Mouse (Mus musculus): ENCODE measurements around the gene Zmat5. TPM values are rescaled to one million over a fixed set of nuclear protein-coding genes. Genes with fewer than 3 reads are reported as not detected.

Zmat5 gene
- polyA plus RNA-seq, 1 experiment: 31.9 TPM

DNA sequence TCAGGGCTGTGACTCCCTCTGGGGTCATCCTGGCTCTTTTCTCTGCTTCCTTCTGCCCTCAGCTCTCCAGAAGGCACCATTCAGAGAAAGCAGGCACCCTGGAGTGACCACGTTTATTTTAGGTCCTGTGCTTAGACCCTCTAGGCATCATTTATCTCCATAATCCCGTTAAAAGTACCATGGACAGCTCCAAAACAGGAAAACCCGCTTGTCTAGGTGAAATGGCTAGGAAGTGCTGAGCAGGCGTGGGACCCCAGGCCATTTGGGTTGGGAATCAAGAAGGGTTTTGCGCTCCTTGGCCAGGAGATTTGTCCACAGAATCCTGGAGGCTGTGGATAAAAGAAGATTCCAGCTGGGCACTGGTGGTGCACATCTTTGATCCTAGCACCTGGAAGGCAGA lies 59.2 kb downstream of the Zmat5 start:
- no peak for TF ChIP-seq POLR2A (IDR thresholded peaks at IDR 0.05; ENCODE audit: low read depth, low read length)
- no peak for TF ChIP-seq CTCF (IDR thresholded peaks at IDR 0.05; ENCODE audit: extremely low read depth, insufficient read depth, insufficient read length, insufficient replicate concordance)
- Histone ChIP-seq H3K36me3 (ENCODE audit: control insufficient read depth, insufficient read depth, low read length) (peaks cover 3% of the 10 kb centered on the region; the same call in 1 of the 2 replicates), H3K27me3 (ENCODE audit: control insufficient read depth, insufficient read depth, low read length) (no peaks in the 10 kb centered on the region), H3K4me3 (ENCODE audit: extremely low read depth, insufficient read depth, insufficient read length) (no peak overlapping the region), H3K27ac (ENCODE audit: insufficient read depth, low read length) (no peak overlapping the region), H3K4me1 (ENCODE audit: control insufficient read depth, insufficient read depth, insufficient read length) (no peaks in the 10 kb centered on the region)
- DNase-seq (ENCODE audit: low read depth in 1 of 2, low spot score in 2 of 2): no peak
- 49% methylated on average over 5 of the region's 5 CpGs for WGBS

DNA sequence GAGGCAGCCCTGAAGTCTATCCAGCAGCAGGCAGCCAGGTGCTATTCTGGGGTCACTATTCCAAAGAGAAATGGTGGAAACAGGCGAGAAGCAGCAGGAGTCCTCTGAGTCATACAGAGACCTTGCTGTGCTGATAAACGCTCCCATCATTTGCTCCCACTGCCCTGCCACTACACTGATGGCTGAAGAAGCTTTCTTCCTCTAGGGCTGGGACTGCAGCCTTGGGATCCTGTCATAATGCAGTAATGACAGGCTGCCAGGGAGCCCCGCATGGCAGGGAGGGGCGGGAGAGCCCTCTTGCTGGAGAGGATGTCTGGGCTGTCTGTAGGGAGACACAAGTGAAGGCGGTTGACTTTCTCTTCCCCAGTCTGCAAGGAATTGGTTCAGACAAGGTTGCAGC lies 60.0 kb downstream of the Zmat5 start:
- DNase-seq (ENCODE audit: low read depth in 1 of 2, low spot score in 2 of 2): no peak
- peaks cover 3% of the 10 kb centered on the region; the same call in 1 of the 2 replicates for H3K36me3 ChIP-seq (ENCODE audit: control insufficient read depth, insufficient read depth, low read length)
- no peak overlapping the region for H3K27ac ChIP-seq (ENCODE audit: insufficient read depth, low read length)
- TF ChIP-seq CTCF (IDR thresholded peaks at IDR 0.05; ENCODE audit: extremely low read depth, insufficient read depth, insufficient read length, insufficient replicate concordance): no peak
- TF ChIP-seq POLR2A (IDR thresholded peaks at IDR 0.05; ENCODE audit: low read depth, low read length): no peak
- no peaks in the 10 kb centered on the region for H3K4me1 ChIP-seq (ENCODE audit: control insufficient read depth, insufficient read depth, insufficient read length)
- H3K27me3 ChIP-seq (ENCODE audit: control insufficient read depth, insufficient read depth, low read length): no peaks in the 10 kb centered on the region
- 89% methylated on average over 5 of the region's 5 CpGs for WGBS
- no peak overlapping the region for H3K4me3 ChIP-seq (ENCODE audit: extremely low read depth, insufficient read depth, insufficient read length)

DNA sequence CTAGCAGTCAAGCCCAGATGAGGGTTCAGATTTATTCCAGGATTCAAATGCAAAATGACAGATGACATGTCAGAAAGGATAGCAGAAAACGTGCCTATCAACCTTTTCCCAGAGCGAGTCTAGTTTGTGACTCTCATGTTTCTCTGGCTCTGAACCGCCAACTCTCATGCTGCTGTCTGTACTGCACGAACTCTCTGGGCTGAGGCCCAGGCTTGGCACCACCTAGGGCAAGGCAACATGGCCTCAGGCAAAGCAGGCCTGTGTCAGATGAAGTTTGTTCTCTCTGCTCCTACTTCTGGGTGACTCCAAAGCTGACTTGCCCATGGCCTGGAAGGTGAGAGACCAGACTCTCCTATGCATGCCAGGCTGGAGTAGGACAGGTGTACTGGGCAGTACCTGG lies 63.9 kb downstream of the Zmat5 start:
- no peak for TF ChIP-seq POLR2A (IDR thresholded peaks at IDR 0.05; ENCODE audit: low read depth, low read length)
- TF ChIP-seq CTCF (IDR thresholded peaks at IDR 0.05; ENCODE audit: extremely low read depth, insufficient read depth, insufficient read length, insufficient replicate concordance): no peak
- Histone ChIP-seq H3K27me3 (ENCODE audit: control insufficient read depth, insufficient read depth, low read length) (no peaks in the 10 kb centered on the region), H3K4me1 (ENCODE audit: control insufficient read depth, insufficient read depth, insufficient read length) (no peaks in the 10 kb centered on the region), H3K27ac (ENCODE audit: insufficient read depth, low read length) (no peak overlapping the region), H3K4me3 (ENCODE audit: extremely low read depth, insufficient read depth, insufficient read length) (no peak overlapping the region), H3K36me3 (ENCODE audit: control insufficient read depth, insufficient read depth, low read length) (peaks cover 6% of the 10 kb centered on the region)
- DNase-seq (ENCODE audit: low read depth in 1 of 2, low spot score in 2 of 2): no peak
- WGBS: 90% methylated on average over 4 of the region's 4 CpGs

- Histone ChIP-seq H3K4me3 (ENCODE audit: extremely low read depth, insufficient read depth, insufficient read length) (no peak overlapping the region), H3K36me3 (ENCODE audit: control insufficient read depth, insufficient read depth, low read length) (peaks cover 6% of the 10 kb centered on the region), H3K27me3 (ENCODE audit: control insufficient read depth, insufficient read depth, low read length) (no peaks in the 10 kb centered on the region), H3K27ac (ENCODE audit: insufficient read depth, low read length) (no peak overlapping the region), H3K4me1 (ENCODE audit: control insufficient read depth, insufficient read depth, insufficient read length) (no peaks in the 10 kb centered on the region)
- DNase-seq (ENCODE audit: low read depth in 1 of 2, low spot score in 2 of 2): no peak
- 88% methylated on average over 7 of the region's 7 CpGs for WGBS
- TF ChIP-seq CTCF (IDR thresholded peaks at IDR 0.05; ENCODE audit: extremely low read depth, insufficient read depth, insufficient read length, insufficient replicate concordance) (no peak), POLR2A (IDR thresholded peaks at IDR 0.05; ENCODE audit: low read depth, low read length) (no peak)
Observed at GRCm38 (mm10) chr11:4769293-4769692, 64.8 kb downstream of the Zmat5 start.

GRCm38 (mm10) chr11:4769881-4770280 lies 65.4 kb downstream of the Zmat5 start:
- Histone ChIP-seq H3K27ac (ENCODE audit: insufficient read depth, low read length) (no peak overlapping the region), H3K4me3 (ENCODE audit: extremely low read depth, insufficient read depth, insufficient read length) (no peak overlapping the region), H3K27me3 (ENCODE audit: control insufficient read depth, insufficient read depth, low read length) (no peaks in the 10 kb centered on the region), H3K4me1 (ENCODE audit: control insufficient read depth, insufficient read depth, insufficient read length) (no peaks in the 10 kb centered on the region), H3K36me3 (ENCODE audit: control insufficient read depth, insufficient read depth, low read length) (peaks cover 6% of the 10 kb centered on the region)
- no peak for DNase-seq (ENCODE audit: low read depth in 1 of 2, low spot score in 2 of 2)
- no peak for TF ChIP-seq CTCF (IDR thresholded peaks at IDR 0.05; ENCODE audit: extremely low read depth, insufficient read depth, insufficient read length, insufficient replicate concordance)
- TF ChIP-seq POLR2A (IDR thresholded peaks at IDR 0.05; ENCODE audit: low read depth, low read length): no peak
- 95% methylated on average over 6 of the region's 6 CpGs for WGBS

GRCm38 (mm10) chr11:4771756-4772155 lies 67.3 kb downstream of the Zmat5 start:
- no peak for DNase-seq (ENCODE audit: low read depth in 1 of 2, low spot score in 2 of 2)
- WGBS: 84% methylated on average over 7 of the region's 7 CpGs
- H3K36me3 ChIP-seq (ENCODE audit: control insufficient read depth, insufficient read depth, low read length): peaks cover 7% of the 10 kb centered on the region
- no peak for TF ChIP-seq CTCF (IDR thresholded peaks at IDR 0.05; ENCODE audit: extremely low read depth, insufficient read depth, insufficient read length, insufficient replicate concordance)
- TF ChIP-seq POLR2A (IDR thresholded peaks at IDR 0.05; ENCODE audit: low read depth, low read length): no peak
- no peaks in the 10 kb centered on the region for H3K4me1 ChIP-seq (ENCODE audit: control insufficient read depth, insufficient read depth, insufficient read length)
- no peaks in the 10 kb centered on the region for H3K27me3 ChIP-seq (ENCODE audit: control insufficient read depth, insufficient read depth, low read length)
- no peak overlapping the region for H3K4me3 ChIP-seq (ENCODE audit: extremely low read depth, insufficient read depth, insufficient read length)
- H3K27ac ChIP-seq (ENCODE audit: insufficient read depth, low read length): no peak overlapping the region

DNA sequence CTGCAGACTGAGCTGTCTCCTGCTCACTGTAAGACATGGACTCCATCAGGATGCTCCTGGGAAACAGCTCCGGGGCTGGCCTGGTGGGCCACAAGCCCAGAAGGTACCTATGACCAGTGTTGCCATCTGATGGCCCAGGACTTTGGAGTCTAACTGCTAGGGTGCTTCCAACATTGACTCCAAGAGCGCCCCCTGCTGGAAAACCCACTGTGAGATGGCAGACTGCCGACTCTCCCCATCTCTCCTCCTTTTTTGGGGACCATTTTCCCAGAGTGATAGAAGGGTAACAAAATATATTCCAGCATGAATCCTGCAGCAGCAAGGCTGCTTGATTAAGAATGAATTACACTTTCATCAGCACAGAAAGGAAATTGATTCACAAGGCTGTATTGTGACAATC lies 68.4 kb downstream of the Zmat5 start:
- H3K36me3 ChIP-seq (ENCODE audit: control insufficient read depth, insufficient read depth, low read length): peaks cover 8% of the 10 kb centered on the region

More for the DNA sequence above, 68.4 kb downstream of the Zmat5 start:
- peak; percentile 2 to 57 for DNase-seq (ENCODE audit: low read depth in 1 of 2, low spot score in 2 of 2)
- no peaks in the 10 kb centered on the region for H3K27me3 ChIP-seq (ENCODE audit: control insufficient read depth, insufficient read depth, low read length)
- TF ChIP-seq POLR2A (IDR thresholded peaks at IDR 0.05; ENCODE audit: low read depth, low read length) (no peak), CTCF (IDR thresholded peaks at IDR 0.05; ENCODE audit: extremely low read depth, insufficient read depth, insufficient read length, insufficient replicate concordance) (peak; percentile 49; the same call in 1 of the 2 replicates)
- no peak overlapping the region for H3K4me3 ChIP-seq (ENCODE audit: extremely low read depth, insufficient read depth, insufficient read length)
- 36% methylated on average over 3 of the region's 3 CpGs for WGBS
- H3K27ac ChIP-seq (ENCODE audit: insufficient read depth, low read length): no peak overlapping the region
- H3K4me1 ChIP-seq (ENCODE audit: control insufficient read depth, insufficient read depth, insufficient read length): no peaks in the 10 kb centered on the region
